Mouse (Mus musculus): ENCODE results near the gene Hsf2bp. TPM values are rescaled to one million over a fixed set of nuclear protein-coding genes. Genes with fewer than 3 reads are reported as not detected.

Hsf2bp gene
- polyA plus RNA-seq, 1 experiment from 2014 or later = 0.45 TPM

- no peak for ATAC-seq (ENCODE audit: insufficient read depth, low FRiP score)
- WGBS = 67% methylated on average over 3 of the region's 3 CpGs
These were observed 133.4 kb downstream of the Hsf2bp start for GRCm38 (mm10) chr17:31902630-31903198.

DNA sequence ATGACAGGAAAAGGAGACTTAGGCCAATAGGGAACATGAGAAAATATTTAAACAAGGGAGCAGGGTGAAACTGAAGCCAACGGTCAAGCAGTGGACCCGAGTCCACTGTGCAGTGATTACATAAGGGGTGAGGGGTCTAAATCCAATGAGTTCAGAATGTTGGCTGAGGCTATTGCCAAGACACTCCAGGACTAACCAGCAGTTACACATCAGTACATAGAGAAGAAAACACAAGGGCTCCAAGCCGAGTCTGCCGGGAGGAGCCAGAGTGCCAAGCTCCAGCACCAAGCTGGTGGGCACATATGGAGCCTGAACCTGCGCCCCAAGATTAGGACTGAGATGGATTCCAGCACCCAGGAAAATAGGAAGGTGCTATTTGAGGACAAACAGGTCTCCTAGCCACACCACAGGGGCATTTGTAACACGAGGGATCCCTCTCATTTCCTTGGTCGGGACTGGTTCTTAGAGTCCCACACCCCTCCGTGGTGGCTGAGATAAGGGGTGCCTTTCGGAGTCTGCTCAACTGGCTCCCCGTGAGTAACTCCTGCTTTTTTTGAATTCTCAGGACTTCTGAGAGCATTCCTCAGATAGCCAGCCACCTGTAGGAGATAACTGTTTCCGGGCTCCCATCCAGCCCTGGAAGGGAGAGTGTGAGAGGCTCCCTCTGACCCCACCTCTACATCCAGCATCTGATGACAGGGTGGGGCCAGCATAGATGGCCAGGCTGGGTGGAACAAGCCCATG is 134.5 kb downstream of the Hsf2bp start:
- Histone ChIP-seq H3K36me3 (ENCODE audit: control insufficient read depth, insufficient read depth, low read length) (no peaks in the 10 kb centered on the region), H3K4me2 (ENCODE audit: low read depth, low read length) (no peak overlapping the region), H3K4me3 (replicated peaks; ENCODE audit: low read length) (no peak overlapping the region), H3K27ac (ENCODE audit: low read length) (peak overlapping the region; percentile 52; the same call in 1 of the 2 replicates), H3K27me3 (ENCODE audit: control insufficient read depth, insufficient read depth, low read length) (no peaks in the 10 kb centered on the region), H3K4me1 (ENCODE audit: control insufficient read depth, insufficient read depth, low read length) (peaks cover 22% of the 10 kb centered on the region), H3K9me3 (replicated peaks; ENCODE audit: control insufficient read depth, low read length) (no peaks in the 10 kb centered on the region), H3K9ac (ENCODE audit: low read length) (peak overlapping the region; percentile 34; the same call in 1 of the 2 replicates)
- ATAC-seq (ENCODE audit: insufficient read depth, low FRiP score) = 0 out of 2 replicates have a peak, but pooled peaks have one; percentile 26
- WGBS = 39% methylated on average over 11 of the region's 11 CpGs

More at GRCm38 (mm10) chr17:31902630-31903198, 133.4 kb downstream of the Hsf2bp start:
- H3K36me3 ChIP-seq (ENCODE audit: control insufficient read depth, insufficient read depth, low read length) = no peaks in the 10 kb centered on the region
- H3K4me3 ChIP-seq (replicated peaks; ENCODE audit: low read length) = no peak overlapping the region
- H3K4me1 ChIP-seq (ENCODE audit: control insufficient read depth, insufficient read depth, low read length) = peaks cover 13% of the 10 kb centered on the region
- H3K9ac ChIP-seq (ENCODE audit: low read length) = no peak overlapping the region
- no peak overlapping the region for H3K4me2 ChIP-seq (ENCODE audit: low read depth, low read length)
- no peaks in the 10 kb centered on the region for H3K9me3 ChIP-seq (replicated peaks; ENCODE audit: control insufficient read depth, low read length)
- no peaks in the 10 kb centered on the region for H3K27me3 ChIP-seq (ENCODE audit: control insufficient read depth, insufficient read depth, low read length)
- H3K27ac ChIP-seq (ENCODE audit: low read length) = no peak overlapping the region

DNA sequence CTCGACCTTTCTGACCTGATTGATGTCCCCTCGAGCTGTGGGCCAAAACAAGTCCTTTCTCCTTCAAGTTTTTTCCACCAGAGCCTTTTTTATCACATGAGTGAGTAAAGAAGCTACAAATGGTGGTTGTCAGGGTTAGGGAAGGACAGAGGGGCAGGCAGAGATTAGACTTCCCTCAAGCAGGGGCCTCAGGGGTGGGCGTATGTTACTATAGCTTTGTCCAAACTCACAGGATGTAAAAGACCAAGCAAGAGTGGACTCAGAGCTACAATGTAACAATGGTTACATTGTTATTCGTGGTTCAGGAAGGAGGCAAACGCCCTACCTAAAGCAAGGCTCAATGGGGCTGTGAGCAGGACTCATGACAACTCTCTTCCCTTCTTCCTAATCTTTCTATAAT is 137.2 kb downstream of the Hsf2bp start:
- H3K4me2 ChIP-seq (ENCODE audit: low read depth, low read length) = no peak overlapping the region
- H3K36me3 ChIP-seq (ENCODE audit: control insufficient read depth, insufficient read depth, low read length) = no peaks in the 10 kb centered on the region
- no peak overlapping the region for H3K27ac ChIP-seq (ENCODE audit: low read length)
- 70% methylated on average over 5 of the region's 5 CpGs for WGBS
- H3K9ac ChIP-seq (ENCODE audit: low read length) = no peak overlapping the region
- H3K4me1 ChIP-seq (ENCODE audit: control insufficient read depth, insufficient read depth, low read length) = peaks cover 20% of the 10 kb centered on the region
- no peaks in the 10 kb centered on the region for H3K9me3 ChIP-seq (replicated peaks; ENCODE audit: control insufficient read depth, low read length)
- ATAC-seq (ENCODE audit: insufficient read depth, low FRiP score) = no peak
- no peak overlapping the region for H3K4me3 ChIP-seq (replicated peaks; ENCODE audit: low read length)
- no peaks in the 10 kb centered on the region for H3K27me3 ChIP-seq (ENCODE audit: control insufficient read depth, insufficient read depth, low read length)

DNA sequence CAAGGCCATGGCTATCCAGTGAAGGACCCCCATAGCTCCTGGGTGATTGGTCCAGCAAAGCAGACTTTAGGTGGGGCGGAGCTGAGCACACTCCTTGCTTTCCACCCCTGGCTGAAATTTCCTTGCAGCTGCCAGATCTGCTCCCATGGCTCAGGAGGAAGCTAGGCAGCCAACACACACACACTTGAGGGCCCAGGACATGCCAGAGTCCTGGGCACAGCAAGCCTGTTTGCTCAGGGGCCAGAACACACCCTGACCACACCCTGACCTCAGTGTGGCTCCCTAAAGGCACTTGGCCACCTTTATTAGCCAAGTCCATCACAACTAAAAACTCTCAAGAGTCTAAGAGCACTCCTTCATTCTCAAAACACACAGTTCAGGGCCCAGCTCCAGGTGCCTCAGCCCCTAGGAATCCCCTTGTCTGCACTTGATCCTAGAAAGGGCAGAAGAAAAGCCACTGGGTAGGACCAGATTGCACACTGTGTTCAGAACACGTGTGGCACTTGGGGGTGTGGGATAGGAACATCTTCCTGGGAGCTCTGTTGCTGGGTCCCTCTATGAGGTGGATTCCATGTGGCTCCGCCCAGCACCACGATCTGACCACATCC is 138.9 kb downstream of the Hsf2bp start:
- H3K4me2 ChIP-seq (ENCODE audit: low read depth, low read length) = peak overlapping the region; percentile 11; the same call in 1 of the 2 replicates
- H3K4me1 ChIP-seq (ENCODE audit: control insufficient read depth, insufficient read depth, low read length) = peaks cover 34% of the 10 kb centered on the region
- peak; percentile 11; the same call in 1 of the 2 replicates for ATAC-seq (ENCODE audit: insufficient read depth, low FRiP score)
- H3K27ac ChIP-seq (ENCODE audit: low read length) = peak overlapping the region; percentile 86
- H3K9me3 ChIP-seq (replicated peaks; ENCODE audit: control insufficient read depth, low read length) = no peaks in the 10 kb centered on the region
- no peaks in the 10 kb centered on the region for H3K36me3 ChIP-seq (ENCODE audit: control insufficient read depth, insufficient read depth, low read length)
- no peaks in the 10 kb centered on the region for H3K27me3 ChIP-seq (ENCODE audit: control insufficient read depth, insufficient read depth, low read length)
- H3K4me3 ChIP-seq (replicated peaks; ENCODE audit: low read length) = no peak overlapping the region
- no peak overlapping the region for H3K9ac ChIP-seq (ENCODE audit: low read length)
- WGBS = 77% methylated on average over 4 of the region's 4 CpGs

GRCm38 (mm10) chr17:31896751-31897150 is 139.4 kb downstream of the Hsf2bp start:
- no peak overlapping the region for H3K9ac ChIP-seq (ENCODE audit: low read length)
- WGBS = 49% methylated on average over 3 of the region's 3 CpGs
- H3K27ac ChIP-seq (ENCODE audit: low read length) = peak overlapping the region; percentile 86

GRCm38 (mm10) chr17:31896311-31896710 is 139.8 kb downstream of the Hsf2bp start:
- no peak for ATAC-seq (ENCODE audit: insufficient read depth, low FRiP score)
- H3K9ac ChIP-seq (ENCODE audit: low read length) = no peak overlapping the region
- no peaks in the 10 kb centered on the region for H3K27me3 ChIP-seq (ENCODE audit: control insufficient read depth, insufficient read depth, low read length)
- H3K27ac ChIP-seq (ENCODE audit: low read length) = peak overlapping the region; percentile 86
- no peak overlapping the region for H3K4me2 ChIP-seq (ENCODE audit: low read depth, low read length)
- no peaks in the 10 kb centered on the region for H3K9me3 ChIP-seq (replicated peaks; ENCODE audit: control insufficient read depth, low read length)
- WGBS = 77% methylated on average over 7 of the region's 7 CpGs
- H3K4me3 ChIP-seq (replicated peaks; ENCODE audit: low read length) = no peak overlapping the region
- H3K4me1 ChIP-seq (ENCODE audit: control insufficient read depth, insufficient read depth, low read length) = peaks cover 35% of the 10 kb centered on the region
- H3K36me3 ChIP-seq (ENCODE audit: control insufficient read depth, insufficient read depth, low read length) = no peaks in the 10 kb centered on the region

More at GRCm38 (mm10) chr17:31896751-31897150, 139.4 kb downstream of the Hsf2bp start:
- peaks cover 35% of the 10 kb centered on the region for H3K4me1 ChIP-seq (ENCODE audit: control insufficient read depth, insufficient read depth, low read length)
- H3K4me3 ChIP-seq (replicated peaks; ENCODE audit: low read length) = no peak overlapping the region
- no peaks in the 10 kb centered on the region for H3K9me3 ChIP-seq (replicated peaks; ENCODE audit: control insufficient read depth, low read length)
- H3K4me2 ChIP-seq (ENCODE audit: low read depth, low read length) = peak overlapping the region; percentile 11; the same call in 1 of the 2 replicates
- H3K36me3 ChIP-seq (ENCODE audit: control insufficient read depth, insufficient read depth, low read length) = no peaks in the 10 kb centered on the region
- peak; percentile 25; the same call in 1 of the 2 replicates for ATAC-seq (ENCODE audit: insufficient read depth, low FRiP score)
- no peaks in the 10 kb centered on the region for H3K27me3 ChIP-seq (ENCODE audit: control insufficient read depth, insufficient read depth, low read length)

Other genes with a start within 250 kb of the Hsf2bp start
- 18.4 and 20.2 TPM in 2 replicates for gene Sik1, start 180.5 kb downstream of the Hsf2bp start, polyA plus RNA-seq (2015; fragmentation: Nextera tagmentation; extraction: Ambion mirVana)
- gene Rrp1b, start 249 bp downstream of the Hsf2bp start, polyA plus RNA-seq (2015; fragmentation: Nextera tagmentation; extraction: Ambion mirVana) = 40.1 and 42.6 TPM in 2 replicates
- gene Notch3, start 130.5 kb upstream of the Hsf2bp start, polyA plus RNA-seq (2015; fragmentation: Nextera tagmentation; extraction: Ambion mirVana) = 12.1 and 14.5 TPM in 2 replicates
- 14.4 and 25.3 TPM in 2 replicates for gene Ephx3, start 153.2 kb upstream of the Hsf2bp start, polyA plus RNA-seq (2015; fragmentation: Nextera tagmentation; extraction: Ambion mirVana)
- 51.7 and 58.0 TPM in 2 replicates for gene Brd4, start 248.4 kb upstream of the Hsf2bp start, polyA plus RNA-seq (2015; fragmentation: Nextera tagmentation; extraction: Ambion mirVana)

Data from stomach, embryonic 16.5 days (tissue).